Mouse (Mus musculus) heart, postnatal 0 days (tissue): ENCODE results near the gene Ly6g6f. TPM values are rescaled to one million over a fixed set of nuclear protein-coding genes. Genes with fewer than 3 reads are reported as not detected.

ENCODE experiments used
- ATAC-seq: fragments of 200-750 bp; cut with Nextera tagmentation; 2 replicates; pipeline ENCODE4 v1.8.0; 2017; ENCODE audit warnings: low read depth, moderate number of reproducible peaks, moderate library complexity; ENCODE audit not compliant: insufficient read depth
- DNase-seq: peaks from one replicate; pipeline ENCODE4 v3.0.0-alpha.2; 2016; ENCODE audit warnings: low spot score
- H3K27ac ChIP-seq: fragments of 300-500 bp; sonication (generic); 2 replicates; pipeline ENCODE4 v1.5.1; 2014; ENCODE audit warnings: low read depth, mild to moderate bottlenecking
- H3K27me3 ChIP-seq: fragments of 300-500 bp; sonication (generic); 2 replicates; pipeline ENCODE4 v1.6.1; 2014; ENCODE audit warnings: low read length, mixed read lengths; ENCODE audit not compliant: control insufficient read depth, insufficient read depth
- H3K36me3 ChIP-seq: fragments of 300-500 bp; sonication (generic); replicated peaks from 2 replicates; pipeline ENCODE4 v1.6.1; 2014; ENCODE audit warnings: low read length, mixed read lengths; ENCODE audit not compliant: control insufficient read depth, insufficient read depth
- H3K4me1 ChIP-seq: fragments of 300-500 bp; sonication (generic); 2 replicates; pipeline ENCODE4 v1.6.1; 2014; ENCODE audit warnings: antibody characterized with exemption; ENCODE audit not compliant: control insufficient read depth, insufficient read depth
- H3K4me2 ChIP-seq: fragments of 300-500 bp; sonication (generic); 2 replicates; pipeline ENCODE4 v1.6.1; 2014; ENCODE audit warnings: low read depth, mild to moderate bottlenecking, low read length, moderate library complexity
- H3K4me3 ChIP-seq: fragments of 300-500 bp; sonication (generic); 2 replicates; pipeline ENCODE4 v1.5.1; 2014; ENCODE audit warnings: low read depth, low read length
- H3K9ac ChIP-seq: fragments of 300-500 bp; sonication (generic); replicated peaks from 2 replicates; pipeline ENCODE4 v1.6.1; 2014; ENCODE audit warnings: low read depth, low read length, mixed read lengths
- H3K9me3 ChIP-seq: fragments of 300-500 bp; sonication (generic); replicated peaks from 2 replicates; pipeline ENCODE4 v1.6.1; 2016; ENCODE audit warnings: low read length; ENCODE audit not compliant: control insufficient read depth
- CTCF ChIP-seq: IDR thresholded peaks from 2 replicates; pipeline ENCODE4 v1.5.1; 2016; ENCODE audit warnings: antibody characterized with exemption, control low read depth, low read depth
- EP300 ChIP-seq: IDR thresholded peaks from 2 replicates; pipeline ENCODE4 v1.6.1; 2016; ENCODE audit warnings: antibody characterized with exemption, low read depth
- WGBS: fragments of 180-500 bp; shearing (Covaris S2); extraction: QIAGEN DNeasy Blood & Tissue Kit; methylation state at CpG from one replicate; pipeline ENCODE4 v1.1.7; 2014; 5-methylcytosine and 5-hydroxymethylcytosine counted together
- polyA plus RNA-seq: library from polyadenylated mRNA; unstranded; fragments of >200 nt; fragmentation: Nextera tagmentation; extraction: Ambion mirVana; gene quantifications from 2 replicates; pipeline ENCODE4 v1.2.1, GENCODE M21; 2015
- total RNA-seq: library from RNA; depleted of rRNA; stranded (reverse); fragments of >200 nt; gene quantifications from 2 replicates; pipeline ENCODE4 v1.2.3, GENCODE M21; 2014; ENCODE audit warnings: low replicate concordance

The Ly6g6f gene
- total and polyA plus RNA-seq, 2 experiments from 2014 or later, result not detected

DNA sequence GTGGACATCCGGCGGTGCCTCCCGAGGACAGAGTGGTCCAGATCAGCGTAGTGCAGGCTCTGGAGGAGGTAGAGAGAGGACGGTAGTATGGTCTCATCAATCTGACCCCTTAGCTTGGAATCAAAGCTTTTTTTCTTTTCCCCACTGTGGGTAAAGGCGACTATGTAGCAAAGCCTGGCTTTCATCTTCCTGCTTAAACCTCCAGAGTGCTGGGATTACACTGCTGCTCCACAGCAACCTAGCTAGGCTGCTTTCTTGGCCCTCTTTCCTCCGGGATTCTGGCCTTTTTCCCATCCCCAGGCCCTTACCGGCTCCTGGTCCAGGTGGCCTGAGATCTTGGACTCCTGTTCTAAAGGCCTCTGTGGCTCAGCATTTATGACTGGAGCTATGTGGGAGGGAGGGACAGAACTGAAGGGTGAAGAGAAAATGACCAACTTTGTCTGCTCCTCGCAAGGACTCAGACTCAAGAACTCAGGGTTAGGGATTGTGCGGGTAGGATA is 21.0 kb downstream of the Ly6g6f start:
- peaks cover 44% of the 10 kb centered on the region for H3K27me3 ChIP-seq
- H3K4me1 ChIP-seq, result peaks cover 14% of the 10 kb centered on the region
- H3K9me3 ChIP-seq, result no peaks in the 10 kb centered on the region
- H3K27ac ChIP-seq, result no peak overlapping the region
- WGBS, result 37% methylated on average over 10 of the region's 10 CpGs
- DNase-seq (no peak), ATAC-seq (no peak)
- TF ChIP-seq EP300 (no peak), CTCF (no peak)
- H3K4me3 ChIP-seq, result peak overlapping the region; percentile 28
- no peak overlapping the region for H3K9ac ChIP-seq
- peak overlapping the region; percentile 53 for H3K4me2 ChIP-seq
- peaks cover 22% of the 10 kb centered on the region for H3K36me3 ChIP-seq

DNA sequence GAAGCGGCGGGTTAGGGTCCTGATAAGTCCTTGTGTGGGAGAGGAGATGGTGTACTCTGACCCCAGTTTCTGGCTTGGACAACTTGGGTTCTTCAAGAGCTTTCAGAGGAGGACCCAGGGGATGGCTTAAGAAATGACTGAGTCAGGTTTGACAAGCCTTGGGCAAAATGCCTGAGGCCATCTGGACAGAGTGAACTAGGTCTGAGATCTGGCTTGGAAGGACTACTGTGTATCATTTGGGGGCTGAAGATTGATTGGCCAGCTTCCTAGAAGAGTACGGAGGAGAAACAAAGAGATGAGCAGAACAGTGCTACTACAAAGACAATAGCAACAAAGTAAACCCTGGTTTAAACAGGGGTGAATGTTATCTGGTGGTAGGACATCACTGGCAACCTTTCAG is 21.9 kb downstream of the Ly6g6f start:
- H3K4me3 ChIP-seq, result no peak overlapping the region
- no peak overlapping the region for H3K4me2 ChIP-seq
- H3K27ac ChIP-seq, result no peak overlapping the region
- peaks cover 44% of the 10 kb centered on the region for H3K27me3 ChIP-seq
- H3K4me1 ChIP-seq, result peaks cover 14% of the 10 kb centered on the region
- no peak for DNase-seq
- no peak for TF ChIP-seq CTCF
- no peaks in the 10 kb centered on the region for H3K9me3 ChIP-seq
- peaks cover 23% of the 10 kb centered on the region for H3K36me3 ChIP-seq
- no peak overlapping the region for H3K9ac ChIP-seq
- no peak for ATAC-seq
- WGBS, result 86% methylated on average over 3 of the region's 3 CpGs

DNA sequence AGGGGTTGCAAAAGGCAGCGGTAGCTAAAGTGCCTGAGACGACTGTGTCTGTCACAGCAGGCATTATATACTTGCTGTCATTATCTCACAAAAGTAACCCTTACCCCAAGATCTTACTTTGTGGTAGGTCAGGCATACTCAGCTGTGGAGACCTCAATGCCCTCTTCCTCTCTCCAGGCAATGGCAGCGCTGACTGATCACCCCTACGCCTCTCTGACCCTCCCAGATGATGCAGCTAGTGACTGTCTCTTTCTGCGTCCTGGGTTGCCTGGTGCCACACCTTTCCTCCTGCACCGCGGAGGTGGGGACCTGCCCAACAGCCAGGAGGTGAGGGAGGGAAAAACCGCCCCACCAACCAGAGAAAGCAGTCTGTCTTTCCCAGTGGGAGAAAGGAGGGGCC is 24.1 kb downstream of the Ly6g6f start:
- peaks cover 14% of the 10 kb centered on the region for H3K4me1 ChIP-seq
- H3K4me2 ChIP-seq, result no peak overlapping the region
- peaks cover 43% of the 10 kb centered on the region for H3K36me3 ChIP-seq
- H3K9ac ChIP-seq, result no peak overlapping the region
- 90% methylated on average over 8 of the region's 8 CpGs for WGBS
- H3K27me3 ChIP-seq, result peaks cover 26% of the 10 kb centered on the region
- TF ChIP-seq EP300 (no peak), CTCF (no peak)
- no peak overlapping the region for H3K27ac ChIP-seq
- no peak overlapping the region for H3K4me3 ChIP-seq
- H3K9me3 ChIP-seq, result no peaks in the 10 kb centered on the region
- no peak for DNase-seq
- no peak for ATAC-seq

DNA sequence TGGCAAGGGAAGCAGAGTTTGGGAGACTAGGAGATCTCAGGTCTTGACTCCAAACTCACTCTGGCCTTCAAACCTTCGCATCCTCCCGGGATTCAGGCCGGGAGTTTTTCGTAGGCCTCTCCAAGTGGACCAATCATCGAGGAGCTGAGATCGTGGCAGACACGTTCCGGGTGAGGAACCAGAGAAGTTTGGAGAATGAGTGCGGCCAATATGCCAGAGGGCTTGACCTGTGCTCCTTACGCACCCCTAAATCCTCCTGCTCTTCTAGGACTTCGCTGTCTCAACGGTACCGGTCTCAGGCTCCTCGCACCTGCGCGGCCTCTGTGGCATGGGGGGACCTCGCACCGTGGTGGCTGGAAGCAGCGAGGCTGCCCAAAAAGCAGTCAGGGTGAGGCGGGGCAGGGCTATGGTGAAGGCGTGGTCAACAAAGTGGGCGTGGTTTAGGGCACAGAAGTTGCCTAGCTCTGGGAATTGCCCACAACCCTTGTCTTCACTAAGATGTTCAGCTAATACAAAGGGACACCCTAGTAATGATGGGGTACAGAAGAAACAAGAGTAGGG is 24.6 kb downstream of the Ly6g6f start:
- H3K4me1 ChIP-seq, result peaks cover 14% of the 10 kb centered on the region
- ATAC-seq (no peak), DNase-seq (no peak)
- TF ChIP-seq CTCF, result no peak
- no peak for TF ChIP-seq EP300
- peak overlapping the region; percentile 75 for H3K4me2 ChIP-seq
- H3K36me3 ChIP-seq, result peaks cover 48% of the 10 kb centered on the region
- 72% methylated on average over 22 of the region's 22 CpGs for WGBS
- H3K9me3 ChIP-seq, result no peaks in the 10 kb centered on the region
- H3K27me3 ChIP-seq, result peaks cover 21% of the 10 kb centered on the region; the same call in 1 of the 2 replicates
- peak overlapping the region; percentile 62; the same call in 1 of the 2 replicates for H3K4me3 ChIP-seq
- H3K9ac ChIP-seq, result no peak overlapping the region
- H3K27ac ChIP-seq, result no peak overlapping the region

DNA sequence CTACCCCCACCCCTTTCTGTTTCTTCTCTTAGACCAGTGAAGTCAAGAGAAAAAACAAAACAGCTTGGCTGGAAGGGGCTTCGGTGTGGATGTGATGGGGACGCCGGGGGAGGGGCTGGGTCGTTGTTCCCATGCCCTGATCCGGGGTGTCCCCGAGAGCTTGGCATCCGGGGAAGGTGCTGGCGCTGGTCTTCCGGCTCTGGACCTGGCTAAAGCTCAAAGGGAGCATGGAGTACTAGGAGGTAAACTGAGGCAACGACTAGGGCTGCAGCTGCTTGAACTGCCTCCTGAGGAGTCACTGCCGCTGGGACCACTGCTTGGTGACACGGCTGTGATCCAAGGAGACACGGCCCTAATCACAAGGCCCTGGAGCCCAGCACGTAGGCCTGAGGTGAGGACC is 25.3 kb downstream of the Ly6g6f start:
- Histone ChIP-seq H3K9me3 (no peaks in the 10 kb centered on the region), H3K27me3 (peaks cover 15% of the 10 kb centered on the region; the same call in 1 of the 2 replicates), H3K27ac (no peak overlapping the region; the same call in 1 of the 2 replicates), H3K4me3 (peak overlapping the region; percentile 62), H3K9ac (peak overlapping the region; percentile 71), H3K36me3 (peaks cover 56% of the 10 kb centered on the region), H3K4me2 (peak overlapping the region; percentile 75), H3K4me1 (peaks cover 7% of the 10 kb centered on the region; the same call in 1 of the 2 replicates)
- DNase-seq (no peak), ATAC-seq (no peak)
- TF ChIP-seq EP300 (no peak), CTCF (no peak)
- WGBS, result 28% methylated on average over 14 of the region's 14 CpGs
